Mouse (Mus musculus): ENCODE results near the gene Eef1akmt2. TPM values are rescaled to one million over a fixed set of nuclear protein-coding genes. Genes with fewer than 3 reads are reported as not detected.

Eef1akmt2 gene
- total and polyA plus RNA-seq, 3 experiments = 5.2 to 7.7 (median 7.7) TPM

GRCm38 (mm10) chr7:132808841-132809682 lies 43.4 kb downstream of the Eef1akmt2 start:
- H3K27ac ChIP-seq = peak overlapping the region; percentile 97
- DNase-seq = peak in 1 of 2 experiments; percentile 63
- H3K4me3 ChIP-seq = no peak overlapping the region
- TF ChIP-seq CTCF (IDR thresholded peaks at IDR 0.05) (no peak), EP300 (IDR thresholded peaks at IDR 0.05; ENCODE audit: insufficient read depth, low read depth, low read length) (no peak), POLR2A (IDR thresholded peaks at IDR 0.05; ENCODE audit: insufficient read depth, low read depth, low read length) (no peak)
- peaks cover 6% of the 10 kb centered on the region; the same call in 1 of the 2 replicates for H3K79me2 ChIP-seq (replicated peaks; ENCODE audit: control insufficient read depth, insufficient read depth, low read length)
- no peaks in the 10 kb centered on the region for H3K27me3 ChIP-seq (ENCODE audit: control insufficient read depth, insufficient read depth, low read length)
- H3K4me1 ChIP-seq (ENCODE audit: control insufficient read depth, insufficient read depth, low read length) = peaks cover 45% of the 10 kb centered on the region
- intact Hi-C loops (cut with DNase I) = loop anchor here (5.0 kb wide), 1 partner anchor 37 kb away; no protein-coding TSS in a partner anchor
- H3K36me3 ChIP-seq (ENCODE audit: control insufficient read depth, insufficient read depth, low read length) = peaks cover 19% of the 10 kb centered on the region
- peak overlapping the region; percentile 26 for H3K9ac ChIP-seq (ENCODE audit: low read depth, low read length)
- 25% methylated on average over 20 of the region's 20 CpGs for WGBS

- H3K36me3 ChIP-seq (ENCODE audit: control insufficient read depth, insufficient read depth, low read length) = peaks cover 21% of the 10 kb centered on the region
- peaks cover 52% of the 10 kb centered on the region for H3K4me1 ChIP-seq (ENCODE audit: control insufficient read depth, insufficient read depth, low read length)
- H3K27ac ChIP-seq = peak overlapping the region; percentile 80
- TF ChIP-seq EP300 (IDR thresholded peaks at IDR 0.05; ENCODE audit: insufficient read depth, low read depth, low read length) = no peak
- TF ChIP-seq POLR2A (IDR thresholded peaks at IDR 0.05; ENCODE audit: insufficient read depth, low read depth, low read length) = no peak
- TF ChIP-seq CTCF (IDR thresholded peaks at IDR 0.05) = no peak
- H3K79me2 ChIP-seq (replicated peaks; ENCODE audit: control insufficient read depth, insufficient read depth, low read length) = peaks cover 9% of the 10 kb centered on the region
- DNase-seq = peak in 1 of 2 experiments; percentile 31
- H3K27me3 ChIP-seq (ENCODE audit: control insufficient read depth, insufficient read depth, low read length) = no peaks in the 10 kb centered on the region
- H3K4me3 ChIP-seq = no peak overlapping the region
- intact Hi-C loops (cut with DNase I) = loop anchor here (5.0 kb wide), 1 partner anchor 36 kb away; no protein-coding TSS in a partner anchor
- H3K9ac ChIP-seq (ENCODE audit: low read depth, low read length) = no peak overlapping the region
- 43% methylated on average over 7 of the region's 7 CpGs for WGBS
Measured at GRCm38 (mm10) chr7:132808051-132808796, 44.2 kb downstream of the Eef1akmt2 start.

GRCm38 (mm10) chr7:132806926-132807857 lies 45.3 kb downstream of the Eef1akmt2 start:
- Histone ChIP-seq H3K9ac (ENCODE audit: low read depth, low read length) (peak overlapping the region; percentile 23; the same call in 1 of the 2 replicates), H3K79me2 (replicated peaks; ENCODE audit: control insufficient read depth, insufficient read depth, low read length) (peaks cover 10% of the 10 kb centered on the region), H3K27me3 (ENCODE audit: control insufficient read depth, insufficient read depth, low read length) (no peaks in the 10 kb centered on the region), H3K36me3 (ENCODE audit: control insufficient read depth, insufficient read depth, low read length) (peaks cover 22% of the 10 kb centered on the region), H3K27ac (peak overlapping the region; percentile 73), H3K4me3 (no peak overlapping the region), H3K4me1 (ENCODE audit: control insufficient read depth, insufficient read depth, low read length) (peaks cover 62% of the 10 kb centered on the region)
- intact Hi-C loops (cut with DNase I) = loop anchor here (5.0 kb wide), 1 partner anchor 35 kb away; no protein-coding TSS in a partner anchor
- peak; percentile 54 to 62 for DNase-seq
- 53% methylated on average over 13 of the region's 13 CpGs for WGBS
- no peak for TF ChIP-seq CTCF (IDR thresholded peaks at IDR 0.05)
- no peak for TF ChIP-seq POLR2A (IDR thresholded peaks at IDR 0.05; ENCODE audit: insufficient read depth, low read depth, low read length)
- no peak for TF ChIP-seq EP300 (IDR thresholded peaks at IDR 0.05; ENCODE audit: insufficient read depth, low read depth, low read length)

- no peak overlapping the region for H3K9ac ChIP-seq (ENCODE audit: low read depth, low read length)
- H3K4me3 ChIP-seq = no peak overlapping the region
- WGBS = 40% methylated on average over 5 of the region's 5 CpGs
- peaks cover 70% of the 10 kb centered on the region for H3K4me1 ChIP-seq (ENCODE audit: control insufficient read depth, insufficient read depth, low read length)
- intact Hi-C loops (cut with DNase I) = loop anchor here (5.0 kb wide), 1 partner anchor 34 kb away; no protein-coding TSS in a partner anchor
- peaks cover 22% of the 10 kb centered on the region for H3K36me3 ChIP-seq (ENCODE audit: control insufficient read depth, insufficient read depth, low read length)
- no peaks in the 10 kb centered on the region for H3K27me3 ChIP-seq (ENCODE audit: control insufficient read depth, insufficient read depth, low read length)
- peak; percentile 78; the same call in 1 of the 2 replicates for TF ChIP-seq EP300 (IDR thresholded peaks at IDR 0.05; ENCODE audit: insufficient read depth, low read depth, low read length)
- no peak for TF ChIP-seq CTCF (IDR thresholded peaks at IDR 0.05)
- no peak for TF ChIP-seq POLR2A (IDR thresholded peaks at IDR 0.05; ENCODE audit: insufficient read depth, low read depth, low read length)
- H3K79me2 ChIP-seq (replicated peaks; ENCODE audit: control insufficient read depth, insufficient read depth, low read length) = peaks cover 11% of the 10 kb centered on the region
- DNase-seq = peak; percentile 74 to 82
- H3K27ac ChIP-seq = peak overlapping the region; percentile 73
Measured at GRCm38 (mm10) chr7:132806286-132806685, 46.2 kb downstream of the Eef1akmt2 start.

- Histone ChIP-seq H3K27me3 (ENCODE audit: control insufficient read depth, insufficient read depth, low read length) (no peaks in the 10 kb centered on the region), H3K4me1 (ENCODE audit: control insufficient read depth, insufficient read depth, low read length) (peaks cover 78% of the 10 kb centered on the region), H3K4me3 (no peak overlapping the region), H3K27ac (peak overlapping the region; percentile 73; the same call in 1 of the 2 replicates), H3K79me2 (replicated peaks; ENCODE audit: control insufficient read depth, insufficient read depth, low read length) (peaks cover 11% of the 10 kb centered on the region), H3K9ac (ENCODE audit: low read depth, low read length) (no peak overlapping the region), H3K36me3 (ENCODE audit: control insufficient read depth, insufficient read depth, low read length) (peaks cover 25% of the 10 kb centered on the region)
- TF ChIP-seq POLR2A (IDR thresholded peaks at IDR 0.05; ENCODE audit: insufficient read depth, low read depth, low read length) (no peak), EP300 (IDR thresholded peaks at IDR 0.05; ENCODE audit: insufficient read depth, low read depth, low read length) (no peak), CTCF (IDR thresholded peaks at IDR 0.05) (no peak)
- WGBS = 85% methylated on average over 5 of the region's 5 CpGs
- intact Hi-C loops (cut with DNase I) = loop anchor here (5.0 kb wide), 1 partner anchor 33 kb away; no protein-coding TSS in a partner anchor
- DNase-seq = peak in 1 of 2 experiments; percentile 18
Measured at GRCm38 (mm10) chr7:132804951-132805350, 47.5 kb downstream of the Eef1akmt2 start.
